Mouse (Mus musculus): ENCODE measurements around the gene Arhgef28.

- TF ChIP-seq POLR2A (IDR thresholded peaks at IDR 0.05; ENCODE audit: low read depth, low read length) (no peak), CTCF (IDR thresholded peaks at IDR 0.05; ENCODE audit: extremely low read depth, insufficient read depth, insufficient read length, insufficient replicate concordance) (no peak)
These were observed 58.7 kb downstream of the Arhgef28 start for GRCm38 (mm10) chr13:98147532-98147931.
